Mouse (Mus musculus): ENCODE measurements around the gene Pon1. TPM values are rescaled to one million over a fixed set of nuclear protein-coding genes. Genes with fewer than 3 reads are reported as not detected.

Pon1 gene
- total RNA-seq, 2 experiments from 2014 or later, result 0.30 to 1.4 TPM

DNA sequence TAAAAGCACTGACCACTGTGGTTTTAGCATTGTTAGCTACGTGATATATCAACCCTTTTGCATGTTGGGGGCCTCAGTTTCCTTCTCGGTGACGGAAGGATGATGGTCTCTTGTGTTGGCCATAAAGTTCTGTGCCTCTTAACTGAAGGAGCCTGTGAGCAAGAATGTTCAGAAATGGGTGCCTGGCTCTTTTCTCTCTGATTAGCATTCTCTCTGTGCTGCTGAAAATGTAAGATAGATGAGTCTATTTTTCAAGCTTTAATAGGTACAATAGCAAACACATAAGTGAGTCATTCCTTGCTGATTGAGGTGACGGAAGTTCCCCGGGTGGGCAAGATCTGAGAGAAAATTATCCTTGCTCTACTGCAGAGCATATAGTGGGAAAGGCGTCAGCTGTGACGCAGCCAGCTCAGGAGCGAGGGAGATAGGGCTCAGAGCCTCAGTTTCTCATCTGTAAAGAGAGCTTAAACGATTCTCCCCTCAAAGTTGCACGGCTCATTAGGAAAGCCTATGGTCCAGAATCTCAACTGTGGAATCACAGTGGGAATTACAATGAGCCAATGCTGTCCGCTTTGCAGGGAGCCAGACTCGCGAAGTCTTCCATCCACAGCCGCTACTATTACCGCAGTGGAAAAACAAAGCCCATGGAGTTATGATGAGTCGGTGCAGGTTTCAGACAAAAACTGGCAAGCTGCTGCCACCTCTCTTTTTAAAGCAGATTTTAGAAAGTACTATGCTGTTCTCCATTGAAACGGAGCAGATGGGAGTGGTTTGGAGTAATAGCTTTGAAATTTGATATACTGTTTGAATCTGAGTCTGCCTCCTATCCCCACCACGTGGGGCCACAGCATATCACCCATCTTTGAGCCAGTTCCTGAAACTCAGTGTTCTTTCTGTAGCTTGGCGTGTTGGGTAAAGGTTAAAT lies 15.5 kb downstream of the Pon1 start:
- DNase-seq, result no peak

GRCm38 (mm10) chr6:5174179-5174812 lies 19.4 kb downstream of the Pon1 start:
- DNase-seq, result no peak

GRCm38 (mm10) chr6:5172571-5172970 lies 21.2 kb downstream of the Pon1 start:
- DNase-seq, result no peak

DNA sequence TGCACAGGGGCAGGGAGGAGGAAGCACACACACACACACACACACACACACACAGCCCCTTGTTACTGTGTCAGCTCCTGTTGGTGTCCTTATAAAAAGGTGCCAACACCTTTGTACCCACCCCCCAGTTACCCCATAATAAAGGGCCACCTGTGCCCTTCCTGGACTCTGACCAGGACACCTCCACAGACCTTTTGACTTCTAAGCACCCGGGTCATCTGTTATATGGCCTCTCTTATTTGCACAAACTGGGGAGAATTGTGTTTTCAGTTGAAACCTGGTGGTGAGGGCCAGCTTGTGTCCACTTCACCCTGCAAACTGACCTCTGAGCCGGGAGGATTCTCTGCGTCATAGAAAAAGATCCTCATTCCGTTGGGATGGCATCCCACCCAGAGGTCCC lies 22.3 kb downstream of the Pon1 start:
- DNase-seq, result no peak

GRCm38 (mm10) chr6:5168158-5168557 lies 25.6 kb downstream of the Pon1 start:
- DNase-seq, result no peak

- DNase-seq, result peak; percentile 22 to 25
Observed at GRCm38 (mm10) chr6:5167051-5167677, 26.6 kb downstream of the Pon1 start.

DNA sequence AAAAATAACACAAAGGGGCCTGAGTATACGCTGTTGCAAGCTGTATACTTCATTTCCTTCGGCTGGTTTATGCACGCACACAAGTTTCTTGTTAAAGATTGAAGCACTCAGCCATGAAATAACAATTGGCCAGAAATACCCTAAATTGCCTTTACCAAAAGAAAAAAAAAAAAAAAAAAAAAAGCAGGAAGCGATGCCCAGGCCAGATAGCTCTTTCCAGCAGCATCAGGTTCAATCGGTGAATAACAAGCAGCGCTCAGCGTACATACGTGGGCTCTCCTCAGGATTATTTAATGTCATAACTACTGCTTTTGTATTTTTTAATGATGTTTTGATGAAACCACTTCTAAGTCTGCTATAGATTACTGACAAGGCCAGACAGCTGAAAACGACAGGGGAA lies 28.9 kb downstream of the Pon1 start:
- no peak for DNase-seq

GRCm38 (mm10) chr6:5163507-5164144 lies 30.1 kb downstream of the Pon1 start:
- DNase-seq, result no peak

GRCm38 (mm10) chr6:5162052-5162451 lies 31.7 kb downstream of the Pon1 start:
- DNase-seq, result no peak

- DNase-seq, result peak in 1 of 2 experiments; percentile 16
Observed at GRCm38 (mm10) chr6:5159385-5159791, 34.4 kb downstream of the Pon1 start.

DNA sequence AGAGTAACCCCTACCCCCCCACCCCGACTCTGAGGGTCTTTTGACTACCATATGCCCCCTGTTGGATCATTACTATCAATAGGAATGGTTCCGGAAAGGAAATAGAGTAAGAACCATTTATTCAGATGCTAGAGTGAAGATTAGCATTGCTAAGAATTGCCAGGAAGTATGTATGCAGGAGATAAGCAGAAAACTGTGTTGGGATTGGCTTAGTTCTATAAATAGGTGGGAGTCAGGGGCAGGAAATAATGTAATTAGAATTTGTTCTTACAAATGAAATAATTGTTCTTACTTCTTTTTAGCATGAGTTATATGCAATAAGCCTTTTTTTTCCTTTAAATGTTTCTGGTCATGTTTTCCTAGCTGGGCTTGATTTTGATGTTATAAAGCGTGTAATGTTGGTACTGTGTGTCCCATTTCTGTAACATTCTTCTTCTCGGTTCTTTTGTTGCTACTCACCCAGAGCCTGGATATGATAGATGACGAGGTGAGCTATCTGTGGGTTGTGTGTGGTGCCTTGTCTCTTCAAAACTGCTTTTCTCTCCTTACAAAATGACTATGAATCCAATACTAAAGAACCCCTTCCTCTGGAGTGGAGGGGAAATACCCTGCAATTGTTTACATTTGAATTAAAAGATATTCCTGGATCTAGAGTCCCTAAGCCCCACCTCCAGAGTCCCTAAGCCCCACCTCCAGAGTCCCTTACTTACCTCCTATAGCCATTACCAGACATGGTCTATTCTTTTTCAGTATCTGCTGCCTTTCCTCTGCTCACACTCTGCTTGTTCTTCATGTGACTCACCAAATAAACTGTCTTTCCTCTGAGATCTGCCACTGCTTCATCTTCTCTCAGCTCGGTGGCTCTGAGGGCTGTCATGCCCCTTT lies 37.0 kb downstream of the Pon1 start:
- no peak for DNase-seq

GRCm38 (mm10) chr6:5155313-5155927 lies 38.3 kb downstream of the Pon1 start:
- DNase-seq, result no peak

GRCm38 (mm10) chr6:5154786-5155185 lies 39.0 kb downstream of the Pon1 start:
- no peak for DNase-seq

DNA sequence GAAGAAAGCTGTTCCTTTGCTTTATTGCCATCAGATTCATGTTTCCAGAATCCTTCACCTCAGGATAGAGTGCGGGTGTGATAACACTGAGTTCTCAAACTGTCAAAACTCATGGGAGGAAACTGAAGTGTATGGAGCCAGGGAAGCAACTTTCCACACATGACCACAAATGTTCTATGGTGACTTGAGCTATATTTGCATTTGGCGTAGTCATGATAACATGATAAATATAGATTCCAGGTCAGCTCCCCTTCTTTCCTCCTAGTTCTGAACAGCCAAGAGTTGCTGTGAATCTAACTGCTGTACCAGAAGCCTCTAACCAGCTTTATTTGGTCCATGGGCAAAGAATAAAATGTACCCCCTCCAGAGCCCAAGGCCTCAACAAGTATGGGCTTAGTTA lies 41.6 kb downstream of the Pon1 start:
- no peak for DNase-seq

GRCm38 (mm10) chr6:5151171-5151570 lies 42.6 kb downstream of the Pon1 start:
- peak; percentile 14 to 35 for DNase-seq

GRCm38 (mm10) chr6:5149941-5150340 lies 43.8 kb downstream of the Pon1 start:
- DNase-seq, result peak in 1 of 2 experiments; percentile 10

GRCm38 (mm10) chr6:5147488-5148142 lies 46.1 kb downstream of the Pon1 start:
- no peak for DNase-seq

- DNase-seq, result no peak
Observed at GRCm38 (mm10) chr6:5139666-5140065, 54.1 kb downstream of the Pon1 start.

- DNase-seq, result no peak
Observed at GRCm38 (mm10) chr6:5138875-5139631, 54.7 kb downstream of the Pon1 start.

DNA sequence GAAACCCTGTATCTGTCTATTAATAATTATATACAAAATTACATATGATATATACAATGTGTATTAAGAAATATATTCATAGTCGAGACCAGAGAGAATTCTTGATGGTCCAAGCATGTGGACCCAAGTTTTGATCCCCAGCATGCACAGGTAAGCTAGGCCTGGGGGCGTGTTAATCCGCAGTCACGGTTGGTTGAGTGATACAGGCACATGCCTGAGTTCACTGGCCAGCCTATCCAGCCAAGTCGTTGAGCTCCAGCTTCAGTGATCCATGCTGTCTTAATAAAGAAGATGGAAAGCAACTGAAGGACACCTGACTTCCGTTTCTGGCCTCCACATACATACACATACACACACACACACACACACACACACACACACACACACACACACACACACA lies 57.7 kb downstream of the Pon1 start:
- DNase-seq, result no peak
